Mouse (Mus musculus) E14TG2a.4 (cell line): Measurements from ENCODE around the gene Acbd3.

ENCODE experiments used
- H3K27me3 ChIP-seq: 2 replicates; pipeline ENCODE4 v1.6.1; 2014; ENCODE audit warnings: low read length, control low read depth; ENCODE audit not compliant: insufficient read depth
- H3K36me3 ChIP-seq: 2 replicates; pipeline ENCODE4 v1.6.1; 2014; ENCODE audit warnings: low read length, control low read depth; ENCODE audit not compliant: insufficient read depth
- H3K4me1 ChIP-seq: replicated peaks from 2 replicates; pipeline ENCODE4 v1.6.1; 2014; ENCODE audit warnings: low read depth, low read length, control low read depth
- H3K4me3 ChIP-seq: replicated peaks from 2 replicates; pipeline ENCODE4 v1.5.1; 2014; ENCODE audit warnings: mild to moderate bottlenecking, low read length
- H3K9me3 ChIP-seq: 2 replicates; pipeline ENCODE4 v1.6.1; 2014; ENCODE audit warnings: low read length, control low read depth
- CTCF ChIP-seq: conservative IDR thresholded peaks from 2 replicates; pipeline ENCODE4 v1.5.1; 2014; ENCODE audit warnings: low read length
- NANOG ChIP-seq: IDR thresholded peaks from 2 replicates; pipeline ENCODE4 v1.6.1; 2014; ENCODE audit warnings: borderline replicate concordance, low read length, mixed read lengths
- POU5F1 ChIP-seq: IDR thresholded peaks from 2 replicates; pipeline ENCODE4 v1.6.1; 2014; ENCODE audit warnings: low read length, borderline replicate concordance

The Acbd3 gene

GRCm38 (mm10) chr1:180754376-180754775 is 28.5 kb downstream of the Acbd3 start:
- no peak overlapping the region for H3K4me3 ChIP-seq
- peaks cover 30% of the 10 kb centered on the region for H3K36me3 ChIP-seq
- no peaks in the 10 kb centered on the region for H3K27me3 ChIP-seq
- H3K4me1 ChIP-seq: no peaks in the 10 kb centered on the region
- TF ChIP-seq CTCF (no peak), POU5F1 (no peak)
- H3K9me3 ChIP-seq: no peaks in the 10 kb centered on the region

- no peak for TF ChIP-seq POU5F1
- no peak for TF ChIP-seq CTCF
- TF ChIP-seq NANOG: no peak
- Histone ChIP-seq H3K4me3 (no peak overlapping the region), H3K9me3 (no peaks in the 10 kb centered on the region), H3K36me3 (peaks cover 28% of the 10 kb centered on the region), H3K27me3 (peaks cover 4% of the 10 kb centered on the region; the same call in 1 of the 2 replicates), H3K4me1 (peaks cover 5% of the 10 kb centered on the region)
Measured at GRCm38 (mm10) chr1:180756711-180757110, 30.9 kb downstream of the Acbd3 start.

- H3K4me3 ChIP-seq: no peak overlapping the region
- H3K4me1 ChIP-seq: peaks cover 12% of the 10 kb centered on the region
- peaks cover 21% of the 10 kb centered on the region for H3K36me3 ChIP-seq
- peaks cover 10% of the 10 kb centered on the region; the same call in 1 of the 2 replicates for H3K27me3 ChIP-seq
- TF ChIP-seq POU5F1: no peak
- no peak for TF ChIP-seq NANOG
- TF ChIP-seq CTCF: no peak
- no peaks in the 10 kb centered on the region for H3K9me3 ChIP-seq
Measured at GRCm38 (mm10) chr1:180757252-180757955, 31.6 kb downstream of the Acbd3 start.

GRCm38 (mm10) chr1:180757956-180758520 is 32.2 kb downstream of the Acbd3 start:
- Histone ChIP-seq H3K36me3 (peaks cover 15% of the 10 kb centered on the region), H3K4me1 (peaks cover 18% of the 10 kb centered on the region), H3K9me3 (no peaks in the 10 kb centered on the region), H3K27me3 (peaks cover 17% of the 10 kb centered on the region), H3K4me3 (no peak overlapping the region)
- TF ChIP-seq CTCF: no peak
- TF ChIP-seq POU5F1: no peak

DNA sequence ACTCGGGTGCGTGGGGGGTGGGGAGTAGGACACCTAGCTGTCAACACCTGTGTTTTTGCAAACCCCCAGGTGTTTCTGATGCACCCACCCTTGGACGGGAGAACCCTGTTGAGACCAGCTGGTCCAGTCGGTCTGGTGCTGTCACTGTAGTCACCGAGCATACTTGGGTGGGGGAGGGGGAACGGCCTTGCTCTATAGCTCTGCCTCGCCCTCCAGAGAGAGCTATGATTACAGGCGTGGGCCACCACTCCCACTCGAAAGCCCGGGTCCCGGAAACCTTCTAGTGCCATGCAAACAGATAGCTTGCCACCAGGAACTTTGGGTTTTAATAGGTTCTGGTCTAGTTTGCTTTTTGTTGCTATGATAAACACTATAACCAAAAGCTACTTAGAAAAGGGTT is 36.3 kb downstream of the Acbd3 start:
- peak overlapping the region; percentile 71; the same call in 1 of the 2 replicates for H3K4me3 ChIP-seq
- no peaks in the 10 kb centered on the region for H3K9me3 ChIP-seq
- no peaks in the 10 kb centered on the region for H3K36me3 ChIP-seq
- peaks cover 44% of the 10 kb centered on the region for H3K27me3 ChIP-seq
- peaks cover 38% of the 10 kb centered on the region for H3K4me1 ChIP-seq
- TF ChIP-seq NANOG: no peak
- no peak for TF ChIP-seq POU5F1
- no peak for TF ChIP-seq CTCF

DNA sequence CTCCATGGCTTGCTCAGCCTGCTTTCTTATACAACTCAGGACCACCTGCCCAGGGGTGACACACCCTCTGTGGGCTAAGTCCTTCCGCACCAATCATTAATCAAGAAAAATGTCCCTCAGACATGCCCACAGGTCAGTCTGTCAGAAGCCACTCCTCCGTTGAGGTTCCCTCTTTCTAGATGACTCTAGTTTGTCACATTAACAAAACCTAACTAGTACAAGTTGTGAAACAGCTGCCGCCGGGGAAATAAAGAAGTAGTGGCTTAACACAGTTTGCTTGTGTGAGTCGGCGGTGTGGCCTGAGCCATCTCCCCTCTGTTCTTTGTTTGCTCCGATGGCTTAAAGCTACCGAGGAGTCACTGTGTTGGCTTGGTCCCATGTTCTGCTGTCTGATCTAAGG is 36.8 kb downstream of the Acbd3 start:
- peaks cover 43% of the 10 kb centered on the region for H3K4me1 ChIP-seq
- peak overlapping the region; percentile 71 for H3K4me3 ChIP-seq
- peaks cover 49% of the 10 kb centered on the region for H3K27me3 ChIP-seq
- H3K9me3 ChIP-seq: no peaks in the 10 kb centered on the region
- H3K36me3 ChIP-seq: no peaks in the 10 kb centered on the region
- TF ChIP-seq CTCF (no peak), POU5F1 (no peak), NANOG (no peak)

GRCm38 (mm10) chr1:180763307-180763706 is 37.5 kb downstream of the Acbd3 start:
- TF ChIP-seq NANOG (no peak), CTCF (no peak), POU5F1 (no peak)
- no peaks in the 10 kb centered on the region for H3K9me3 ChIP-seq
- H3K4me1 ChIP-seq: peaks cover 49% of the 10 kb centered on the region
- no peaks in the 10 kb centered on the region for H3K36me3 ChIP-seq
- peak overlapping the region; percentile 71 for H3K4me3 ChIP-seq
- peaks cover 56% of the 10 kb centered on the region for H3K27me3 ChIP-seq

GRCm38 (mm10) chr1:180763828-180764227 is 38.0 kb downstream of the Acbd3 start:
- Histone ChIP-seq H3K36me3 (no peaks in the 10 kb centered on the region), H3K4me3 (peak overlapping the region; percentile 71), H3K27me3 (peaks cover 59% of the 10 kb centered on the region), H3K4me1 (peaks cover 53% of the 10 kb centered on the region), H3K9me3 (no peaks in the 10 kb centered on the region)
- no peak for TF ChIP-seq NANOG
- TF ChIP-seq CTCF: peak; percentile 77
- TF ChIP-seq POU5F1: no peak

- TF ChIP-seq NANOG: no peak
- no peak for TF ChIP-seq POU5F1
- no peak for TF ChIP-seq CTCF
- peaks cover 56% of the 10 kb centered on the region for H3K4me1 ChIP-seq
- H3K36me3 ChIP-seq: no peaks in the 10 kb centered on the region
- H3K27me3 ChIP-seq: peaks cover 72% of the 10 kb centered on the region
- H3K4me3 ChIP-seq: no peak overlapping the region
- H3K9me3 ChIP-seq: no peaks in the 10 kb centered on the region
Measured at GRCm38 (mm10) chr1:180765393-180765792, 39.5 kb downstream of the Acbd3 start.
